Mouse (Mus musculus) forebrain, embryonic 16.5 days (tissue): ENCODE measurements around the gene Olfr1208. TPM values are rescaled to one million over a fixed set of nuclear protein-coding genes. Genes with fewer than 3 reads are reported as not detected.

Experiments
- ATAC-seq: fragments of 200-750 bp; cut with Nextera tagmentation; 2 replicates; pipeline ENCODE4 v1.8.0; 2017; ENCODE audit warnings: mild to moderate bottlenecking, moderate library complexity
- H3K27ac ChIP-seq: fragments of 300-500 bp; sonication (generic); 2 replicates; pipeline ENCODE4 v1.5.1; 2014; ENCODE audit warnings: low read length, control low read depth
- H3K27me3 ChIP-seq: fragments of 300-500 bp; sonication (generic); replicated peaks from 2 replicates; pipeline ENCODE4 v1.6.1; 2014; ENCODE audit warnings: low read length; ENCODE audit not compliant: control insufficient read depth, insufficient read depth
- H3K36me3 ChIP-seq: fragments of 300-500 bp; sonication (generic); 2 replicates; pipeline ENCODE4 v1.6.1; 2014; ENCODE audit not compliant: control insufficient read depth, insufficient read depth
- H3K4me1 ChIP-seq: fragments of 300-500 bp; sonication (generic); replicated peaks from 2 replicates; pipeline ENCODE4 v1.6.1; 2014; ENCODE audit warnings: low read length; ENCODE audit not compliant: control insufficient read depth, insufficient read depth
- H3K4me2 ChIP-seq: fragments of 300-500 bp; sonication (generic); 2 replicates; pipeline ENCODE4 v1.6.1; 2014; ENCODE audit warnings: mild to moderate bottlenecking, low read length, control low read depth
- H3K4me3 ChIP-seq: fragments of 300-500 bp; sonication (generic); replicated peaks from 2 replicates; pipeline ENCODE4 v1.5.1; 2014; ENCODE audit warnings: mild to moderate bottlenecking, low read length, control low read depth
- H3K9ac ChIP-seq: fragments of 300-500 bp; sonication (generic); replicated peaks from 2 replicates; pipeline ENCODE4 v1.6.1; 2014; ENCODE audit warnings: low read depth, low read length, control low read depth
- H3K9me3 ChIP-seq: fragments of 300-500 bp; sonication (generic); 2 replicates; pipeline ENCODE4 v1.6.1; 2016; ENCODE audit warnings: low read length; ENCODE audit not compliant: control insufficient read depth
- WGBS: fragments of 180-500 bp; shearing (Covaris S2); extraction: QIAGEN DNeasy Blood & Tissue Kit; methylation state at CpG from one replicate; pipeline ENCODE4 v1.1.7; 2014; 5-methylcytosine and 5-hydroxymethylcytosine counted together
- polyA plus RNA-seq: library from polyadenylated mRNA; unstranded; fragments of >200 nt; fragmentation: Nextera tagmentation; extraction: Ambion mirVana; gene quantifications from 2 replicates; pipeline ENCODE4 v1.2.1, GENCODE M21; 2015

The Olfr1208 gene
- polyA plus RNA-seq = not detected in 2 replicates

DNA sequence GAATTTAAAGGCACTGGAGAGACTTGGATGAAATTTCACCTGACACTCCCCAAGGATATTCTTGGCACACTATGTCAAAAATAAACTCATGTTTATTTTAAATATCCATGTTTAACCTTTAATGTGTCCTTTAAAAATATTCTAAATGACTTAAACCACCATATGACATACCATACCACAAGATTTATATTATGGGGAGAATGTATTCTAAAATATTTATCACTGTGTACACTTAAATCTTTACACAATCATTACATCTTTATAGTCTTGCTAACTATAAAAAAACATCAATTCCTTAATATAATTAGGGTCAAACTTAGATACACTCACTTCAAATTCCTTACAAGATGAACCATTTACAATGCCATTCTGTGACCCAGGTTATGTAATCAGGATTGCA, at the start of gene Olfr1208:
TSS of gene Olfr1208 (minus strand) at position 101 of the 400 bp plus-strand sequence.
- H3K9ac ChIP-seq = no peak within 1 kb of the TSS
- no peaks in the 10 kb centered on the region for H3K36me3 ChIP-seq
- H3K4me3 ChIP-seq = no peak within 1 kb of the TSS
- H3K27me3 ChIP-seq = no peaks in the 10 kb centered on the region
- ATAC-seq = no peak
- H3K4me2 ChIP-seq = no peak within 1 kb of the TSS
- no peaks in the 10 kb centered on the region for H3K9me3 ChIP-seq
- no peaks in the 10 kb centered on the region for H3K4me1 ChIP-seq
- no peak within 1 kb of the TSS for H3K27ac ChIP-seq

DNA sequence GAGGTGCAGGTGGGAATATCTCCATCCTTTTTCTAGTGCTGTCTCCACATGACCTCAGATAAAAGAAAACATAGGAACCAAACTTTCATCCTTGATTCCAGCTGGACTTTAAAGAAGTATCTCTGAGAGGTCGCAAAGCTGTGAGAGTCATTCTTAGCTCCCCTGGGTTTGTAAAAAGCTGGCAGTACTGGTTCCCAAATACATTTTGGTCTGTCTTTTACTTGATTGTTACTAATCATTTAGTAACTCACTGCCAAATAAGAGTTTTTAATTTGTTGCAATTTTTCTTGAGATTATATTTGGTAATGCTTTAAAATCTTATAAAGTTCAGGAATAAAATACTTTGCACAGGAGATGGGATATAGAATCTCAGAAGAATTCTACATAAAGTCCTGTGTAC, 35.9 kb upstream of the Olfr1208 start, which contains the start of gene Olfr1211:
TSS of gene Olfr1211 (minus strand) at position 101 of the 400 bp plus-strand sequence.
- Histone ChIP-seq H3K36me3 (no peaks in the 10 kb centered on the region), H3K4me1 (no peaks in the 10 kb centered on the region), H3K4me2 (no peak within 1 kb of the TSS), H3K4me3 (no peak within 1 kb of the TSS), H3K27ac (no peak within 1 kb of the TSS), H3K9me3 (no peaks in the 10 kb centered on the region), H3K27me3 (no peaks in the 10 kb centered on the region), H3K9ac (no peak within 1 kb of the TSS)
- no peak for ATAC-seq
- 88% methylated on average over 1 of the region's 1 CpGs for WGBS

GRCm38 (mm10) chr2:88915057-88915456, 12.9 kb upstream of the Olfr1208 start, which contains the start of gene Olfr1209:
Gene Olfr1209, minus strand, starts transcription at chr2:88915157.
- Histone ChIP-seq H3K27me3 (no peaks in the 10 kb centered on the region), H3K9ac (no peak within 1 kb of the TSS), H3K27ac (no peak within 1 kb of the TSS), H3K4me3 (no peak within 1 kb of the TSS), H3K4me2 (no peak within 1 kb of the TSS), H3K4me1 (no peaks in the 10 kb centered on the region), H3K9me3 (no peaks in the 10 kb centered on the region), H3K36me3 (no peaks in the 10 kb centered on the region)
- WGBS = 90% methylated on average over 3 of the region's 3 CpGs
- ATAC-seq = no peak

GRCm38 (mm10) chr2:88862931-88863330, 39.2 kb downstream of the Olfr1208 start, which contains the start of gene Olfr1206:
Gene Olfr1206, plus strand, starts transcription at chr2:88863231.
- Histone ChIP-seq H3K4me3 (no peak within 1 kb of the TSS), H3K27ac (no peak within 1 kb of the TSS), H3K4me2 (no peak within 1 kb of the TSS), H3K4me1 (no peaks in the 10 kb centered on the region), H3K9ac (no peak within 1 kb of the TSS), H3K9me3 (no peaks in the 10 kb centered on the region), H3K36me3 (no peaks in the 10 kb centered on the region), H3K27me3 (no peaks in the 10 kb centered on the region)
- WGBS = 88% methylated on average over 2 of the region's 2 CpGs
- ATAC-seq = no peak

DNA sequence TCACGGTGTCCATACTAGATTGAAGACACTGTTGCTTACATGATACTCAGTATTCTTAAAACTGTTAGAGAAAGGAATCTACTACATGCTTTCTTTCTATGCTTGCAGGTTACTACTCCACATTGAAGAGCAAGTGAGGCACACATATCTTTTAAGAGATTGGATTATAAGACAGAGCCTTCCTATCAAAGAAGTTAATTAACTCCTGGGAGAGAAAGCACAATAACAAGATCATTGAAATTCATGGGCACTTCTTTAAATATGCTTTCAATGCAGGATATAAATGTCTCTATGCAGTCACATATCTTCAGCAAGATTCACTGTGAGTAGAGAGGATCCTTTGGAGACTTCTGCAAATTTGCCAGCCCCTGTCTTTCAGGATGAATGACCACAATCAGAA, 53.1 kb downstream of the Olfr1208 start, which contains the start of gene Olfr1204:
TSS of gene Olfr1204 (plus strand) at position 301 of the 400 bp plus-strand sequence.
- Histone ChIP-seq H3K4me1 (no peaks in the 10 kb centered on the region), H3K36me3 (no peaks in the 10 kb centered on the region), H3K27ac (no peak within 1 kb of the TSS), H3K4me3 (no peak within 1 kb of the TSS), H3K27me3 (no peaks in the 10 kb centered on the region), H3K4me2 (no peak within 1 kb of the TSS), H3K9me3 (no peaks in the 10 kb centered on the region), H3K9ac (no peak within 1 kb of the TSS)
- no peak for ATAC-seq
- WGBS = 95% methylated on average over 1 of the region's 1 CpGs

Other genes with a start within 250 kb of the Olfr1208 start
- not detected in 2 replicates for gene Olfr1193, start 226.7 kb downstream of the Olfr1208 start, polyA plus RNA-seq
- not detected in 2 replicates for gene Olfr1195, start 213.1 kb downstream of the Olfr1208 start, polyA plus RNA-seq
- not detected in 2 replicates for gene Olfr1196, start 197.7 kb downstream of the Olfr1208 start, polyA plus RNA-seq
- gene Olfr1197, start 169.9 kb downstream of the Olfr1208 start, polyA plus RNA-seq = not detected in 2 replicates
- not detected in 2 replicates for gene Olfr1198, start 150.9 kb downstream of the Olfr1208 start, polyA plus RNA-seq
- not detected in 2 replicates for gene Olfr1199, start 141.8 kb downstream of the Olfr1208 start, polyA plus RNA-seq
- not detected in 2 replicates for gene Olfr1200, start 131.8 kb downstream of the Olfr1208 start, polyA plus RNA-seq
- gene Olfr1201, start 109.3 kb downstream of the Olfr1208 start, polyA plus RNA-seq = not detected in 2 replicates
- not detected in 2 replicates for gene Olfr1202, start 87.8 kb downstream of the Olfr1208 start, polyA plus RNA-seq
- gene Olfr1205, start 72.6 kb downstream of the Olfr1208 start, polyA plus RNA-seq = not detected in 2 replicates
- gene Olfr1204, start 53.0 kb downstream of the Olfr1208 start, polyA plus RNA-seq = not detected in 2 replicates
- not detected in 2 replicates for gene Olfr1206, start 39.1 kb downstream of the Olfr1208 start, polyA plus RNA-seq
- not detected in 2 replicates for gene Olfr1209, start 12.8 kb upstream of the Olfr1208 start, polyA plus RNA-seq
- not detected in 2 replicates for gene Olfr1211, start 35.8 kb upstream of the Olfr1208 start, polyA plus RNA-seq
- not detected in 2 replicates for gene Olfr1212, start 51.7 kb upstream of the Olfr1208 start, polyA plus RNA-seq
- gene Gm13762, start 78.0 kb upstream of the Olfr1208 start, polyA plus RNA-seq = not detected in 2 replicates
- not detected in 2 replicates for gene Olfr1214, start 90.3 kb upstream of the Olfr1208 start, polyA plus RNA-seq
- not detected in 2 replicates for gene Olfr1215, start 104.7 kb upstream of the Olfr1208 start, polyA plus RNA-seq
- gene Olfr1216, start 116.0 kb upstream of the Olfr1208 start, polyA plus RNA-seq = not detected in 2 replicates
- gene Olfr1217, start 129.8 kb upstream of the Olfr1208 start, polyA plus RNA-seq = not detected in 2 replicates
- gene Olfr1218, start 158.9 kb upstream of the Olfr1208 start, polyA plus RNA-seq = not detected in 2 replicates
- not detected in 2 replicates for gene Olfr1219, start 181.2 kb upstream of the Olfr1208 start, polyA plus RNA-seq
- gene Olfr1220, start 204.5 kb upstream of the Olfr1208 start, polyA plus RNA-seq = not detected in 2 replicates
- gene Olfr1221, start 215.0 kb upstream of the Olfr1208 start, polyA plus RNA-seq = not detected in 2 replicates
- not detected in 2 replicates for gene Olfr1222, start 230.7 kb upstream of the Olfr1208 start, polyA plus RNA-seq
- not detected in 2 replicates for gene Olfr1223, start 249.2 kb upstream of the Olfr1208 start, polyA plus RNA-seq